Mouse (Mus musculus) right cerebral cortex, postnatal 36 days (tissue): ENCODE data around the gene Smc3.
"Not testable (repeated sequence)": the region's sequence is repeated elsewhere in the genome, so short reads cannot be mapped to it uniquely, and the experiment has no call there.

Source experiments
- DNase-seq, 2 experiments: peaks; one replicate each; pipeline ENCODE4 v3.0.0; 2022; ENCODE audit warnings: low spot score in 2 of 2, mixed read lengths in 1 of 2

Gene Smc3

GRCm38 (mm10) chr19:53576061-53576460 is 24.1 kb upstream of the Smc3 start:
- no peak for DNase-seq

- no peak for DNase-seq
Observed at GRCm38 (mm10) chr19:53577025-53577800, 23.0 kb upstream of the Smc3 start.

- DNase-seq, result peak in 1 of 2 experiments; percentile 32
Observed at GRCm38 (mm10) chr19:53578597-53579252, 21.5 kb upstream of the Smc3 start.

GRCm38 (mm10) chr19:53580271-53580670 is 19.9 kb upstream of the Smc3 start:
- not testable (repeated sequence) for DNase-seq

GRCm38 (mm10) chr19:53587686-53588085 is 12.5 kb upstream of the Smc3 start:
- DNase-seq, result not testable (repeated sequence)

- DNase-seq, result not testable (repeated sequence)
Observed at GRCm38 (mm10) chr19:53588968-53589367, 11.2 kb upstream of the Smc3 start, which contains the start of gene Nutf2-ps1. Nutf2-ps1 (minus strand) TSS chr19:53589068.

GRCm38 (mm10) chr19:53596723-53597474 is 3.3 kb upstream of the Smc3 start:
- no peak for DNase-seq

- DNase-seq, result peak; percentile 44 to 48
Observed at GRCm38 (mm10) chr19:53600549-53601362, 558 bp downstream of the Smc3 start.

- DNase-seq, result no peak
Observed at GRCm38 (mm10) chr19:53601363-53601655, 1.1 kb downstream of the Smc3 start.

- DNase-seq, result no peak
Observed at GRCm38 (mm10) chr19:53608921-53609320, 8.7 kb downstream of the Smc3 start.

- DNase-seq, result no peak
Observed at GRCm38 (mm10) chr19:53621681-53622080, 21.5 kb downstream of the Smc3 start.

GRCm38 (mm10) chr19:53638041-53638440 is 37.8 kb downstream of the Smc3 start:
- no peak for DNase-seq

- DNase-seq, result no peak
Observed at GRCm38 (mm10) chr19:53638727-53639126, 38.5 kb downstream of the Smc3 start.

GRCm38 (mm10) chr19:53644020-53644595 is 43.9 kb downstream of the Smc3 start:
- no peak for DNase-seq

- DNase-seq, result no peak
Observed at GRCm38 (mm10) chr19:53647301-53647700, 47.1 kb downstream of the Smc3 start.

- DNase-seq, result no peak
Observed at GRCm38 (mm10) chr19:53648056-53648455, 47.9 kb downstream of the Smc3 start.

- DNase-seq, result peak; percentile 40 to 68
Observed at GRCm38 (mm10) chr19:53648802-53649236, 48.6 kb downstream of the Smc3 start.

- no peak for DNase-seq
Observed at GRCm38 (mm10) chr19:53649361-53649760, 49.2 kb downstream of the Smc3 start.

- no peak for DNase-seq
Observed at GRCm38 (mm10) chr19:53649802-53650201, 49.6 kb downstream of the Smc3 start.

GRCm38 (mm10) chr19:53650921-53651320 is 50.7 kb downstream of the Smc3 start:
- DNase-seq, result no peak

GRCm38 (mm10) chr19:53652267-53652666 is 52.1 kb downstream of the Smc3 start:
- DNase-seq, result no peak
